Mouse (Mus musculus): ENCODE measurements around the gene Xylt1.

Xylt1 gene

GRCm38 (mm10) chr7:117595029-117595695 lies 214.4 kb downstream of the Xylt1 start:
- in situ Hi-C loops (cut with MboI, MseI) = no loop called here

- in situ Hi-C loops (cut with MboI, MseI) = loop anchor here (10.0 kb wide), 1 partner anchor 1064 kb away; no protein-coding TSS in a partner anchor
These were observed 219.7 kb downstream of the Xylt1 start for GRCm38 (mm10) chr7:117600443-117600842.

GRCm38 (mm10) chr7:117610439-117610838 lies 229.7 kb downstream of the Xylt1 start:
- in situ Hi-C loops (cut with MboI, MseI) = no loop called here

- in situ Hi-C loops (cut with MboI, MseI) = no loop called here
These were observed 232.2 kb downstream of the Xylt1 start for GRCm38 (mm10) chr7:117612788-117613473.

GRCm38 (mm10) chr7:117613796-117614195 lies 233.0 kb downstream of the Xylt1 start:
- in situ Hi-C loops (cut with MboI, MseI) = no loop called here

GRCm38 (mm10) chr7:117614346-117614745 lies 233.6 kb downstream of the Xylt1 start:
- in situ Hi-C loops (cut with MboI, MseI) = no loop called here

GRCm38 (mm10) chr7:117614851-117615250 lies 234.1 kb downstream of the Xylt1 start:
- in situ Hi-C loops (cut with MboI, MseI) = loop anchor here (5.0 kb wide), 1 partner anchor 233 kb away; the partner anchor contains the start of gene Xylt1

- in situ Hi-C loops (cut with MboI, MseI) = loop anchor here (5.0 kb wide), 1 partner anchor 234 kb away; the partner anchor contains the start of gene Xylt1
These were observed 235.5 kb downstream of the Xylt1 start for GRCm38 (mm10) chr7:117616277-117616676.

- in situ Hi-C loops (cut with MboI, MseI) = loop anchor here (5.0 kb wide), 1 partner anchor 236 kb away; the partner anchor contains the start of gene Xylt1
These were observed 238.0 kb downstream of the Xylt1 start for GRCm38 (mm10) chr7:117618715-117619150.

GRCm38 (mm10) chr7:117621566-117621965 lies 240.8 kb downstream of the Xylt1 start:
- in situ Hi-C loops (cut with MboI, MseI) = no loop called here

- in situ Hi-C loops (cut with MboI, MseI) = no loop called here
These were observed 242.0 kb downstream of the Xylt1 start for GRCm38 (mm10) chr7:117622769-117623168.

GRCm38 (mm10) chr7:117628791-117629190 lies 248.0 kb downstream of the Xylt1 start:
- in situ Hi-C loops (cut with MboI, MseI) = no loop called here

GRCm38 (mm10) chr7:117630657-117631056 lies 249.9 kb downstream of the Xylt1 start:
- in situ Hi-C loops (cut with MboI, MseI) = no loop called here

- in situ Hi-C loops (cut with MboI, MseI) = no loop called here
These were observed 254.8 kb downstream of the Xylt1 start for GRCm38 (mm10) chr7:117635584-117635983.

GRCm38 (mm10) chr7:117636713-117637112 lies 255.9 kb downstream of the Xylt1 start:
- in situ Hi-C loops (cut with MboI, MseI) = no loop called here

GRCm38 (mm10) chr7:117637997-117638396 lies 257.2 kb downstream of the Xylt1 start:
- in situ Hi-C loops (cut with MboI, MseI) = no loop called here

- in situ Hi-C loops (cut with MboI, MseI) = no loop called here
These were observed 271.9 kb downstream of the Xylt1 start for GRCm38 (mm10) chr7:117652637-117653036.

- in situ Hi-C loops (cut with MboI, MseI) = no loop called here
These were observed 275.0 kb downstream of the Xylt1 start for GRCm38 (mm10) chr7:117655732-117656131.

- in situ Hi-C loops (cut with MboI, MseI) = no loop called here
These were observed 277.4 kb downstream of the Xylt1 start for GRCm38 (mm10) chr7:117658180-117658579.

GRCm38 (mm10) chr7:117658739-117659138 lies 278.0 kb downstream of the Xylt1 start:
- in situ Hi-C loops (cut with MboI, MseI) = no loop called here

- in situ Hi-C loops (cut with MboI, MseI) = no loop called here
These were observed 286.5 kb downstream of the Xylt1 start for GRCm38 (mm10) chr7:117667286-117667685.

- in situ Hi-C loops (cut with MboI, MseI) = no loop called here
These were observed 287.4 kb downstream of the Xylt1 start for GRCm38 (mm10) chr7:117668226-117668625.

- in situ Hi-C loops (cut with MboI, MseI) = loop anchor here (10.0 kb wide), 1 partner anchor 1277 kb away; no protein-coding TSS in a partner anchor
These were observed 291.4 kb downstream of the Xylt1 start for GRCm38 (mm10) chr7:117672121-117672591.

Measured in T-helper 2 cell (primary cell).